Mouse (Mus musculus): ENCODE results near the gene Kif3a.
"Not testable (repeated sequence)": the region's sequence is repeated elsewhere in the genome, so short reads cannot be mapped to it uniquely, and the experiment has no call there.

DNA sequence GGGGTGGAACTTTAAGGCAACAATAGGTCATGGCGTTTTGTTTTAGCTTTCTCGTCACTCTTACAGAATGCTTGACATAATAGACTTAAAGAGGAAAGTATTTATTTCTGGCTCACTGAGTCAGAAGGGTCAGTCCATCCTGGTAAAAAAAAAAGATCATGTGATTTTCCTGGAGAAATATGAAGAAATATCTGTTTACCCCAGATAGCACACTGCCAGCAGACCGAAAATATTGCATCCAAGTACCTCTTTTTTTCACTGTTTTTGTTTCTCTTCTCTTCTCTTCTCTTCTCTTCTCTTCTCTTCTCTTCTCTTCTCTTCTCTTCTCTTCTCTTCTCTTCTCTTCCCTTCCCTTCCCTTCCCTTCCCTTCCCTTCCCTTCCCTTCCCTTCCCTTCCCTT, 7.2 kb upstream of the Kif3a start:
- TF ChIP-seq MAFK (IDR thresholded peaks at IDR 0.05; ENCODE audit: insufficient read depth, low read depth, low read length); ZC3H11A (IDR thresholded peaks at IDR 0.05; ENCODE audit: borderline replicate concordance, low read depth, low read length); ZNF384 (IDR thresholded peaks at IDR 0.05; ENCODE audit: low read depth, low read length); CHD2 (IDR thresholded peaks at IDR 0.05; ENCODE audit: low read depth, low read length): not testable (repeated sequence)
